Mouse (Mus musculus) liver (tissue): ENCODE results near the gene Gmppa.
A peak's percentile ranks its signal among the peaks of the same experiment; 100 is the strongest.

Experiments
- DNase-seq: peaks from one replicate; pipeline ENCODE4 v3.0.0-alpha.2; 2020; ENCODE audit warnings: mixed read lengths

Gmppa gene

GRCm38 (mm10) chr1:75423780-75424390, 11.8 kb upstream of the Gmppa start:
- DNase-seq, result no peak

GRCm38 (mm10) chr1:75425796-75426471, 9.8 kb upstream of the Gmppa start:
- peak; percentile 71 for DNase-seq

- DNase-seq, result no peak
Observed at GRCm38 (mm10) chr1:75438782-75439181, 3.1 kb downstream of the Gmppa start.

GRCm38 (mm10) chr1:75440661-75441060, 4.9 kb downstream of the Gmppa start:
- no peak for DNase-seq

- no peak for DNase-seq
Observed at GRCm38 (mm10) chr1:75441471-75441996, 5.8 kb downstream of the Gmppa start.

GRCm38 (mm10) chr1:75442171-75442570, 6.4 kb downstream of the Gmppa start:
- no peak for DNase-seq

GRCm38 (mm10) chr1:75442811-75443210, 7.1 kb downstream of the Gmppa start:
- no peak for DNase-seq

- no peak for DNase-seq
Observed at GRCm38 (mm10) chr1:75443247-75444024, 7.7 kb downstream of the Gmppa start.

GRCm38 (mm10) chr1:75444208-75444607, 8.5 kb downstream of the Gmppa start:
- DNase-seq, result no peak

- peak; percentile 60 for DNase-seq
Observed at GRCm38 (mm10) chr1:75445141-75445701, 9.5 kb downstream of the Gmppa start.

GRCm38 (mm10) chr1:75445751-75446611, 10.3 kb downstream of the Gmppa start:
- DNase-seq, result peak; percentile 85

- peak; percentile 55 for DNase-seq
Observed at GRCm38 (mm10) chr1:75446656-75447055, 10.9 kb downstream of the Gmppa start.

GRCm38 (mm10) chr1:75447265-75448051, 11.7 kb downstream of the Gmppa start:
- DNase-seq, result peak; percentile 61

- no peak for DNase-seq
Observed at GRCm38 (mm10) chr1:75448052-75448431, 12.3 kb downstream of the Gmppa start.

- DNase-seq, result no peak
Observed at GRCm38 (mm10) chr1:75448937-75449336, 13.2 kb downstream of the Gmppa start.

- DNase-seq, result no peak
Observed at GRCm38 (mm10) chr1:75449377-75450135, 13.8 kb downstream of the Gmppa start.

GRCm38 (mm10) chr1:75450314-75451005, 14.7 kb downstream of the Gmppa start, which contains the start of gene Asic4:
Asic4 (plus strand) TSS chr1:75450436.
- DNase-seq, result peak; percentile 78

- no peak for DNase-seq
Observed at GRCm38 (mm10) chr1:75451900-75452299, 16.2 kb downstream of the Gmppa start.

GRCm38 (mm10) chr1:75455433-75455832, 19.7 kb downstream of the Gmppa start:
- DNase-seq, result no peak

- DNase-seq, result no peak
Observed at GRCm38 (mm10) chr1:75455948-75456347, 20.2 kb downstream of the Gmppa start.
